Mouse (Mus musculus) cerebellum, adult 2 months (tissue): ENCODE results near the gene 1700025G04Rik.

Source experiments
- CTCF ChIP-seq: fragments of 200-500 bp; IDR thresholded peaks from 2 replicates; pipeline ENCODE4 v1.5.1; 2011; ENCODE audit warnings: low read depth, mild to moderate bottlenecking, control low read depth, low read length, moderate library complexity, borderline replicate concordance; ENCODE audit not compliant: insufficient read depth
- POLR2A ChIP-seq: fragments of 200-500 bp; IDR thresholded peaks from 2 replicates; pipeline ENCODE4 v1.6.1; 2011; ENCODE audit warnings: low read length, control low read depth, borderline replicate concordance; ENCODE audit not compliant: insufficient read depth

DNA sequence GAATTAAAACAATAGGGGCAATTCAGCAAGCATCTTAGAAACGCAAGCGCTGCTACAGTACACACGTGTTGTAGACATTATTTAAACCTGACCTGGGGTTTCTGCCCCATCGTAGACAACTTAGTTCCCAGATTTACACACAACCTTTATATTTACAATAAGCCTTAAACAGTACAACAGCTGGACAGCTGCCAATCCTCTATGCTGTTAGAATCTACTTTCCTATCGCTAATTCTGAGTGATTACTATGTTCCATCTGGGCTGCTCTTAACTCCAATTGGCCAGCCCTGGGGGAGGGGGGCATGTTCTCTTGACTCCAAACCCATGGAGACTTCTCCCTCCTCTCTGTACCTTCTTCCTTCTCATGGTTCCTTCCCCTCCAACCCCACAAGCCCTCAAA, 11.8 kb upstream of the 1700025G04Rik start:
- no peak for TF ChIP-seq POLR2A
- no peak for TF ChIP-seq CTCF
